Mouse (Mus musculus): ENCODE results near the gene Zgpat. TPM values are rescaled to one million over a fixed set of nuclear protein-coding genes. Genes with fewer than 3 reads are reported as not detected.

The Zgpat gene
- polyA plus RNA-seq, 1 experiment = 21.7 TPM

DNA sequence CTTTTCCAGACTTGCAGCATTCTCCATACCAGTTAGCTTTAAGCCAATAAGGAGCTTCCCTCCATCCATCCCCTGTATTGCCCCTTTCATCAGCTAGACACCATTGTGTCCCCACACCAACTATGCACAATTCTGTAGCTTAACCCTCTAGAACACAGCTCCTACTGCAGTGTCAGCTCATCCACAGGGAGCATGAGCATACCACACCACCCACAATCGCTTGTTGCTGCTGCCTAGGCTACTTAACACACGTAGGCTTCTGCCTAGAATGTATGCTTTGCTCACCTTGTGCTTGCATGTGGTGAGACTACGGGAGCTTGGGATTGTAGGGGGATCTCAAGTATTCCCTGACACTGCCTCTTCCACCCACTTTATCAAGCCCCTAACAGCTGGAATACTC is 7.9 kb upstream of the Zgpat start:
- Histone ChIP-seq H3K36me3 (ENCODE audit: control insufficient read depth, insufficient read depth) (peaks cover 57% of the 10 kb centered on the region), H3ac (ENCODE audit: control insufficient read depth, insufficient read length) (no peak overlapping the region), H3K79me2 (ENCODE audit: control insufficient read depth, insufficient read depth) (no peaks in the 10 kb centered on the region), H3K4me3 (no peak overlapping the region), H3K4me2 (ENCODE audit: low read depth) (no peak overlapping the region), H3K27me3 (ENCODE audit: control insufficient read depth, insufficient read depth, insufficient read length) (no peaks in the 10 kb centered on the region)
- TF ChIP-seq MAX (IDR thresholded peaks at IDR 0.05; ENCODE audit: low read depth) (no peak), USF1 (IDR thresholded peaks at IDR 0.05; ENCODE audit: low read depth) (no peak), POLR2AphosphoS2 (IDR thresholded peaks at IDR 0.05; ENCODE audit: insufficient read length, low read depth) (peak; percentile 59), POLR2A (IDR thresholded peaks at IDR 0.05; ENCODE audit: insufficient read length, low read depth) (peak; percentile 17), TCF3 (IDR thresholded peaks at IDR 0.05; ENCODE audit: insufficient read length, low read depth) (no peak)

DNA sequence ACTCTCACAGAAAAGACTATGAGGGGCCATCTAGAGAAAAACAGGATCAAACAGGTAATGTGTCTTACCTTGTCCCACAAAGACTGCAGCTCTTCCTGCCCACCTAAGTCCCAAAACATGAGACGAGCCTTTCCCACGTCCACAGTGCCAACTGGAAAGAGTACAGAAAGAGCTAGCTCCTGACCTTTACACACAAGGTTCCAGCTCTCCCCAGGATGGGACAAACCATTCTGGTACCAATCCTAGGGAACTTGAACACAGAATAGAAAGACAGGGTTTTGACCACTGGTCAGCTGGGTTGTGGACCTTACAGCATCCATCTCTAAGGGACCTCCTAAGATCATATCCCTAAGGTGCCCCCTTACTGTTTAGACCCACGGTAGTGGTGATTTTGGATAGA is 782 bp upstream of the Zgpat start:
- H3K4me3 ChIP-seq = peak overlapping the region; percentile 98
- H3ac ChIP-seq (ENCODE audit: control insufficient read depth, insufficient read length) = peak overlapping the region; percentile 81
- H3K4me2 ChIP-seq (ENCODE audit: low read depth) = peak overlapping the region; percentile 96
- peaks cover 36% of the 10 kb centered on the region for H3K36me3 ChIP-seq (ENCODE audit: control insufficient read depth, insufficient read depth)
- no peaks in the 10 kb centered on the region for H3K27me3 ChIP-seq (ENCODE audit: control insufficient read depth, insufficient read depth, insufficient read length)
- no peak for TF ChIP-seq CEBPB (IDR thresholded peaks at IDR 0.05; ENCODE audit: insufficient read depth, poor library complexity, severe bottlenecking)
- peaks cover 54% of the 10 kb centered on the region for H3K79me2 ChIP-seq (ENCODE audit: control insufficient read depth, insufficient read depth)

DNA sequence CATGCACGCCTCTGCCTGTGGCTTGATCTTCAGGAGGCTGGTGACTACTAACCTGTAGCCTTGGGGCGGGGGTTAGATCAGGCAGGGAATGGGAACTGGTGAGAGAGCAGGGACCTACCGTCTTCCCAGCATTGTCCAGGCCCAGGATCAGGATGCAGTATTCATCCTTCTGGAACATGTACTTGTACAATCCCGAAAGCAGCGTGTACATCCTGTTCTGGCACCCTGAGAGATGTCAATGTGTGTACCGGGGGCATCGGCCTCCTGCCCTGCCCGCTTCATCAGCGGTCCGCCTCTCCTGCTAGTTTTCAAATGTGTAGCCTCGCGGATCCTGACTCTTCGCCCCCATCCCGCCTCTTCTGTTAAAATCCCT is 255 bp upstream of the Zgpat start:
- no peaks in the 10 kb centered on the region for H3K27me3 ChIP-seq (ENCODE audit: control insufficient read depth, insufficient read depth, insufficient read length)
- TF ChIP-seq TCF3 (IDR thresholded peaks at IDR 0.05; ENCODE audit: insufficient read length, low read depth) (no peak), MYOG (IDR thresholded peaks at IDR 0.05; ENCODE audit: control insufficient read depth in 1 of 3, insufficient read depth in 1 of 3, insufficient read length in 2 of 3, low read depth in 2 of 3) (no peak), MAX (IDR thresholded peaks at IDR 0.05; ENCODE audit: low read depth) (no peak), SRF (IDR thresholded peaks at IDR 0.05; ENCODE audit: control insufficient read depth, insufficient read length, low read depth) (no peak), REST (IDR thresholded peaks at IDR 0.05; ENCODE audit: insufficient read depth, insufficient read length) (no peak), E2F4 (IDR thresholded peaks at IDR 0.05; ENCODE audit: insufficient read depth) (no peak)
- H3K4me2 ChIP-seq (ENCODE audit: low read depth) = peak overlapping the region; percentile 96
- H3K4me3 ChIP-seq = peak overlapping the region; percentile 98
- H3K36me3 ChIP-seq (ENCODE audit: control insufficient read depth, insufficient read depth) = peaks cover 34% of the 10 kb centered on the region
- H3ac ChIP-seq (ENCODE audit: control insufficient read depth, insufficient read length) = peak overlapping the region; percentile 81
- H3K79me2 ChIP-seq (ENCODE audit: control insufficient read depth, insufficient read depth) = peaks cover 59% of the 10 kb centered on the region

DNA sequence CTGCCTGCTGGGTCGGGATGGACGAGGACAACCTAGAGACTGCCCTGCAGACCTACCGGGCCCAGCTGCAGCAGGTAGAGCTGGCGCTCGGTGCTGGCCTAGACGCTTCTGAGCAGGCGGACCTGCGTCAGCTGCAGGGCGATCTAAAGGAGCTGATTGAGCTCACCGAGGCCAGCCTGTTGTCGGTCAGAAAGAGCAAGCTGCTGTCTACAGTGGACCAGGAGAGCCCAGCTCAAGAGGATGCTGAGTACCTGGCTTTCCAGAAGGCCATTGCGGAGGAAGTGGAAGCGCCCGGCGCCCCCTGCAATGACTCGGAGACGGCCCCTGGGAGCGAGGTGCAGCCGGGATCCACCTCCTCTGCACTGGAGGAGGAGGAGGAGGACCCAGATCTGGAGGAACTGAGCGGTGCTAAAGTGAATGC is 937 bp downstream of the Zgpat start:
- TF ChIP-seq MAX (IDR thresholded peaks at IDR 0.05; ENCODE audit: low read depth) (no peak), MYOD1 (IDR thresholded peaks at IDR 0.05; ENCODE audit: control insufficient read depth in 1 of 3, insufficient read length in 2 of 3, low read depth in 2 of 3) (no peak), REST (IDR thresholded peaks at IDR 0.05; ENCODE audit: insufficient read depth, insufficient read length) (no peak), CEBPB (IDR thresholded peaks at IDR 0.05; ENCODE audit: insufficient read depth, poor library complexity, severe bottlenecking) (no peak), TCF12 (IDR thresholded peaks at IDR 0.05; ENCODE audit: insufficient read depth, poor library complexity, severe bottlenecking) (no peak), E2F4 (IDR thresholded peaks at IDR 0.05; ENCODE audit: insufficient read depth) (no peak), MYOG (IDR thresholded peaks at IDR 0.05; ENCODE audit: control insufficient read depth in 1 of 3, insufficient read depth in 1 of 3, insufficient read length in 2 of 3, low read depth in 2 of 3) (no peak), SRF (IDR thresholded peaks at IDR 0.05; ENCODE audit: control insufficient read depth, insufficient read length, low read depth) (no peak), USF1 (IDR thresholded peaks at IDR 0.05; ENCODE audit: low read depth) (no peak), POLR2AphosphoS2 (IDR thresholded peaks at IDR 0.05; ENCODE audit: insufficient read length, low read depth) (no peak), POLR2A (IDR thresholded peaks at IDR 0.05; ENCODE audit: insufficient read length, low read depth) (no peak), TCF3 (IDR thresholded peaks at IDR 0.05; ENCODE audit: insufficient read length, low read depth) (no peak)
- peaks cover 27% of the 10 kb centered on the region for H3K36me3 ChIP-seq (ENCODE audit: control insufficient read depth, insufficient read depth)
- peak overlapping the region; percentile 81 for H3ac ChIP-seq (ENCODE audit: control insufficient read depth, insufficient read length)
- no peaks in the 10 kb centered on the region for H3K27me3 ChIP-seq (ENCODE audit: control insufficient read depth, insufficient read depth, insufficient read length)
- H3K4me3 ChIP-seq = peak overlapping the region; percentile 98
- H3K79me2 ChIP-seq (ENCODE audit: control insufficient read depth, insufficient read depth) = peaks cover 71% of the 10 kb centered on the region
- peak overlapping the region; percentile 97 for H3K4me2 ChIP-seq (ENCODE audit: low read depth)

DNA sequence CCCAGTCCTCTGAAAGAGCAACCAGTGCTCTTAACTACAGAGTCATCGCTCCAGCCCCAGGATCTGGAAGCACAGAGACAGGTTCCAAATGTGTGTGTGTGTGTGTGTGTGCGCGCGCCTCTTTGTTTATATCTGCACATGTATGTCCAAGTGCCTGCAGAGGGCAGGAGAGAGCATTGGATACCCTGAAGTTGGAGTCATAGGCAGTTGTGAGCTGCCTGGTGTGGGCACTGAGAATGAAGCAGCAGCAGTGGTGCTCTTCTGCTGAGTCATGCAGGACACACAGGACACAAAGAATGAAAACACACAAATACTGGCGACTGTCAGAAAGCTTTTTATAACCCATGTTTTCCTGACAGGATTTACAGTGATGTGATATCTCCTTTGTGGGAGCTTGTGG is 5.3 kb downstream of the Zgpat start:
- TF ChIP-seq MAX (IDR thresholded peaks at IDR 0.05; ENCODE audit: low read depth) (no peak), MYOD1 (IDR thresholded peaks at IDR 0.05; ENCODE audit: control insufficient read depth in 1 of 3, insufficient read length in 2 of 3, low read depth in 2 of 3) (no peak), MYOG (IDR thresholded peaks at IDR 0.05; ENCODE audit: control insufficient read depth in 1 of 3, insufficient read depth in 1 of 3, insufficient read length in 2 of 3, low read depth in 2 of 3) (no peak), REST (IDR thresholded peaks at IDR 0.05; ENCODE audit: insufficient read depth, insufficient read length) (no peak), CEBPB (IDR thresholded peaks at IDR 0.05; ENCODE audit: insufficient read depth, poor library complexity, severe bottlenecking) (no peak), TCF3 (IDR thresholded peaks at IDR 0.05; ENCODE audit: insufficient read length, low read depth) (no peak)
- Histone ChIP-seq H3K4me3 (no peak overlapping the region), H3K27me3 (ENCODE audit: control insufficient read depth, insufficient read depth, insufficient read length) (no peaks in the 10 kb centered on the region), H3K4me2 (ENCODE audit: low read depth) (no peak overlapping the region), H3ac (ENCODE audit: control insufficient read depth, insufficient read length) (no peak overlapping the region), H3K79me2 (ENCODE audit: control insufficient read depth, insufficient read depth) (peaks cover 87% of the 10 kb centered on the region), H3K36me3 (ENCODE audit: control insufficient read depth, insufficient read depth) (peaks cover 8% of the 10 kb centered on the region)

DNA sequence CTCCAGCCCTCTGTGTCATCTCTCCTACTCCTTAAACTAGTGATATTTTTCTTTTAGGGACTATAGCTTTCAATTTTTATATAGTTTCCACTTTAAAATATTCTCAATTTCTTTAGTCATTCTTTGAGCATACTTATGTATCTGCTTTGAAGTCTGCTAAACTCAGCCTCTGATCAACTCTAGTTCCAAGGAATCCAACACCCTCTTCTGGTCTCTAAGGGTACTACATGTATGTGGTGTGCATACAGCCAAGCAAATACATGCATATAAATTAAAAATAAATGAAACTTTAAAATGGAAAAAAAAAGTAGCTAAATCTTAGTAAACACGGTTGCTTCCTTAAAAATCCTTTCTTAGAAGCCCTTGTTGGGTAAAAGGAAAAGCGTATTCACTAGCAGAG is 11.1 kb downstream of the Zgpat start:
- Histone ChIP-seq H3K4me2 (ENCODE audit: low read depth) (no peak overlapping the region), H3K79me2 (ENCODE audit: control insufficient read depth, insufficient read depth) (peaks cover 54% of the 10 kb centered on the region), H3K4me3 (no peak overlapping the region), H3K36me3 (ENCODE audit: control insufficient read depth, insufficient read depth) (no peaks in the 10 kb centered on the region), H3ac (ENCODE audit: control insufficient read depth, insufficient read length) (no peak overlapping the region), H3K27me3 (ENCODE audit: control insufficient read depth, insufficient read depth, insufficient read length) (no peaks in the 10 kb centered on the region)
- TF ChIP-seq TCF3 (IDR thresholded peaks at IDR 0.05; ENCODE audit: insufficient read length, low read depth) (no peak), MYOD1 (IDR thresholded peaks at IDR 0.05; ENCODE audit: control insufficient read depth in 1 of 3, insufficient read length in 2 of 3, low read depth in 2 of 3) (no peak), POLR2A (IDR thresholded peaks at IDR 0.05; ENCODE audit: insufficient read length, low read depth) (no peak), SRF (IDR thresholded peaks at IDR 0.05; ENCODE audit: control insufficient read depth, insufficient read length, low read depth) (no peak), MAX (IDR thresholded peaks at IDR 0.05; ENCODE audit: low read depth) (no peak)

Data from myocyte (in vitro differentiated cells).